Mouse (Mus musculus) gastrocnemius, postnatal 25 days (tissue): ENCODE data around the gene Ppp4r2. TPM values are rescaled to one million over a fixed set of nuclear protein-coding genes. Genes with fewer than 3 reads are reported as not detected.

Experiments
- DNase-seq: peaks from one replicate; pipeline ENCODE4 v3.0.0; 2022
- long read RNA-seq, 2 experiments: library from polyadenylated mRNA; stranded (forward); transcript quantifications; one replicate each; pipeline ENCODE4 v2.0.0; 2021
- total RNA-seq, 2 experiments: library from RNA; stranded (reverse); gene quantifications; 1 replicate in 1 of 2; 2 replicates in 1 of 2; pipeline ENCODE4 v1.2.3; 2021

Ppp4r2 gene
- total RNA-seq, result 10 to 100 TPM; 38.7 to 47.7 TPM
- long read RNA-seq, experiment 1, full-length matches to known transcripts, result 19 of 26 reads
- long read RNA-seq, experiment 1, partial matches to known transcripts, result 2 of 26 reads
- long read RNA-seq, experiment 1, other reads (novel, unspliced or antisense), result 5 of 26 reads
- long read RNA-seq, experiment 2, full-length matches to known transcripts, result 35 of 42 reads
- long read RNA-seq, experiment 2, partial matches to known transcripts, result 2 of 42 reads
- long read RNA-seq, experiment 2, other reads (novel, unspliced or antisense), result 5 of 42 reads

DNA sequence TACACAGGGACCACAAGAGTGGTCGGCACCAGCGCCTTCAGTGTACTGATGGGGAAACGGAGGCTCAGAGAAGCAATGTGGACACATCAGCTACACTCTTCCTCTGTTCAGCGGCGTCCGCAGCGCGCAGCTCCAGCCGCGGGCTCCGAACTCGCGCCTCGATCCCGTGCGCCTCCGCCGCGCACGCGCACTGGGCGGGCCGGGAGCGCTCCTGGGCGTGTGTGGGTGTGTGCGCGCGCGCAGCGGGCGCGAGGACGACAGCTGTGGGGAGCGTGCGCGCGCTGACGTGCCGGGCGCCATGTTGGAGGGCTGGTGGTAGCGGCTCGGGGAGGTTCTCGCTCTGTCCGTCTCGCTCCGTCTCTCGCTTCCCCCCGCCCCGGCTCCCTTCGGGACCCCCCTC is at the start of gene Ppp4r2:
Gene Ppp4r2, plus strand, starts transcription at position 268 of the 400 bp plus-strand sequence.
- DNase-seq, result peak; percentile 89

DNA sequence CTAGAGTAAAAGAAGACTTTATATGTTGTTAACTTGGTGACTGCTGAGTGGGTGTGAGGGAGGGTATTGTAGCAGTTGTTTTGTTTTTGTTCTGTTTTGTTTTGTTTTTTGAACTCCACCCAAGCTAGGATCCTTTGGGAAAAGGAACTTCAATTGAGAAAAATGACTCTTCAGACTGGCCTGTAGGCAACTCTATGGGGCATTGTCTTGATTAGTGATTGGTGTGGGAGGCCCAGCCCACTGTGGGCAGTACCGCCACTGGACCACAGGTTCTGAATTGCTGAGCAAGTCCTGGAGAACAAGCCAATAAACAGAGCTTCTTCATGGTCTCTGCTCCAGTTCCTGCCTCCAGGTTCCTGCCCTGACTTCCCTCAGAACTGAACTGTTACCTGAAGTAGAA is 45.7 kb upstream of the Ppp4r2 start:
- no peak for DNase-seq

DNA sequence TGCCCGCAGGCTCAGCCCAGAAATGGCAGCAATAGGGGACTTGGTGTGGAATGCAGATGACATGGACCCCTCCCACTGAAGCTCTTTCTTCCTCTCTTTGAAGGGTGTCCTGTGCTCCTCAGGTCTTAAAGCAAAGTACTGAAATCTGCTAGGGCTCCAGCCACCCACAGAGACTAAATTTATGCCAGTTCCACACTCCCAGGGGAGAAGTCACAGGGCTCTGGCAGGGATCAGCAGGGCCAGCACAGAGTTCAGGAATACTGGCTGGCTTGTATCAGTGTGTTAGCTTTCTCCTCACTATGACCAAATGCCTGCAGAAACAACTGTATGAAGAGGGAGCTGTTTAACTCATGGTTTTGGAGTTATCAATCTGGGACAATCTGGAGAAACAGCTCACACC is 44.3 kb upstream of the Ppp4r2 start:
- DNase-seq, result no peak

DNA sequence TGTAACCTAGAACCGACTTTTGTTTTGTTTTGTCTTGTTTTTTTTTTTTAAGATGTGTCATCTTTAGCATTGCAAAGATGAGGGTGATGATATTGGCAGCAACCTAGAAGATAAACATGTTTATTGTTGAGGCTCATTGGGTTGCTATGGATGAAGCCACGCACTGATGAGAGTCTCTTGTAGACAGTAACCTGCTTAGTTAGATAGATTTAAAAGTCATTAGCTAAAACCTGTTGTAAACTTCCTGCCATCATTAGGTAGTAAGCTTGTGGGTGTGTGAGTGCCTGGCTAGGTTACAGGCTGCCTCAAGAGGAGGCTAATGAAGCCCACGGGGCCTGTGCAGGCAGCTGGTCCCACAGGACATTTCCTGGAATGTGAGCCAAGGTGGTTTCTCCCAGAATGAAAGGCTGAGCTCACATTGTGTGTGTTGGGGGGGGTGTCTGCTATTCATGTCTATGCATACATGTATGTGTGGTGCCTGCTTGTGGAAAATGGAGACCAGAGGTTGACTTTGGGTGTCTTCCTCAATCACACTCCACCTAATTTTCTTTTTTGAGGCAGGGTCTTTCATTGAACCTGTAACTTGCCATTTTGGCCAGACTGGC is 41.3 kb upstream of the Ppp4r2 start:
- no peak for DNase-seq

DNA sequence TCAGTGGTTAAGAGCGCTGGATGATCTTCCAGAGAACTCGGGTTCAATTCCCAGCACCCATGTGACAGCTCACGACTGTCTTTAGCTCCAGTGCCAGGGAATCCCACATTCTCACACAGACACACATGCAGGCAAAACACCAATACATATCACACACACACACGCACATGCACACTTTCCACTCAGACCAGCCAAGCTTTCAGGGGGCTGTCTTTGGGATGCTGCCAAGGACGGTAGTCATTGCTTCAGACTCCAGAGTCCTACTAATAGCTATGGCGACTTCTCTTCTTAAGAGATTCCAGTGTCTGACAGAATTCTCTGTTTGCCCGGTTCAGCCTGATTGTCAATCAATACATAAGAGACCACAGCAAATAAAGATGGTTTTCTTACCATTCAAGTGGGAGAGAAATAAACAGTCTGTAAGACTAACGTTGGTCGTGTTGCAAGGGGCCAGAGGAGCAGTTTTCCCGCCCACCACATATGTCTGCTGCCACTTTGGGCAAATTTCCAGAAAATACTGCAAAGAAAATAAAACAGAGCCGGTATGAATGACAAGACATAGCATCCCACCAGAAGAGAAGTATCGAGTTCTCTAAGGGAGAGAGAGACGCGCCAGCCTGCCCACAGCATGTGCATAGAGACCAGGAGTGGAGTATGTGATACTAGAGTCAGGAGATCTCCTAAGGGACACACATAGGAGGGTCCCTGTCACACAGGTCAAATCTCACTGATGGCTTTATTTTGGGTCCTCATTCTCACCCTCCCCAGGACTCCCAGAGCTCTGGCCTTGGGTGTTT is 40.3 kb upstream of the Ppp4r2 start:
- DNase-seq, result no peak

DNA sequence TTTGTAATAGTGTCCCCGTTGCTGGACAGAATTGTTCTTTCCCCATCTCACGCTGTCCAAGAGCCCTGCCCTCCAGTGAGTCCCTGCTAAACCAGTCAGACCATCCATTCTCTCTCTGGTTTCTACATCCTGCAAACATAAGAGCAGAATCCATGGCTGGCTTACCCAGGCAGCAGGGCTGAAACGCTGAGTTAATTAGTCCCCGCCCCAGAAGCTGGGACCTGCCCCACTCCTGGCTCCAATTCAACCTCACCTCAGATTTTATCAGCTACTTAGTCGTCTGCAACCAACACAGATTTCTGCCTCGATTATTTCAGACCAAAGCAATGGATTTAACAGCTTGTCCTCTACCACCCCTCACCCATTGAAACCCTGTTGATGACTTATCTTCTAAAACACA is 37.6 kb upstream of the Ppp4r2 start:
- no peak for DNase-seq

DNA sequence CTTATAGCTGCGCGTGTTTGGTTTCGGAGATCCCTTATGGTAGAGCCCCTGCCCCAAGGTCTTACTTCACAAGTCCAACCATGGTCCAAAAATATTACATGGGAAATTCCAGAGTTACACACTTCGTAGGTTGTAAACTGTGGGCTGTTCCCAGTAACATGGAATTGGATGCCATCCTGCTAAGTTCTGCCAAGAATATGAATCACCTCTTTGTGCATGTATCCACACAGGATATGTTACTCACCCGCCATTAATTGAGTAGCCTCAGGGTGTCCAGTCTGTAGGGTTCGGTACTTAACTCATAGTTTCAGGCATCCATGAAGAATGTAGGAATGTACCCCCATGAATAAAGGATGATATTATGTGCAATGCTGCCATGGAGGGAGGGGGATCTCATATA is 34.1 kb upstream of the Ppp4r2 start:
- DNase-seq, result no peak

DNA sequence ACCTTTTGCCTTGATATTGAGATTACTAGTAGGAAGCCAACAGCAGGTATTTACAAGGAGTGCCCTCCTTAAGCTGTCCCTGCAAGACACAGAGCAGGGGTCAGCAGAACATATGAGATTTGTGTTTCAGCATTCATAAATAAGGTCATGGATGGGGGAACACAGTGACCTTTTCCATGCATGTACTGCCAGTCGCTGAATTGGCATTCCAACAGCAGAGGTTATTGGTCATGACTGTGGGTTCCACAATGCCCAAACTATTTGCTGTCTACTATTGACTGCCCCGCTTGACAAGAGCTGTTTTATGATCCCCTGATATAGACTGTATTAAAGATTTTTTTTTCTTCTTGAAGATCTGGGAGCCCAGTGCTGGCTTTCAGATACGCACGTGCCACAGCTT is 33.7 kb upstream of the Ppp4r2 start:
- no peak for DNase-seq

DNA sequence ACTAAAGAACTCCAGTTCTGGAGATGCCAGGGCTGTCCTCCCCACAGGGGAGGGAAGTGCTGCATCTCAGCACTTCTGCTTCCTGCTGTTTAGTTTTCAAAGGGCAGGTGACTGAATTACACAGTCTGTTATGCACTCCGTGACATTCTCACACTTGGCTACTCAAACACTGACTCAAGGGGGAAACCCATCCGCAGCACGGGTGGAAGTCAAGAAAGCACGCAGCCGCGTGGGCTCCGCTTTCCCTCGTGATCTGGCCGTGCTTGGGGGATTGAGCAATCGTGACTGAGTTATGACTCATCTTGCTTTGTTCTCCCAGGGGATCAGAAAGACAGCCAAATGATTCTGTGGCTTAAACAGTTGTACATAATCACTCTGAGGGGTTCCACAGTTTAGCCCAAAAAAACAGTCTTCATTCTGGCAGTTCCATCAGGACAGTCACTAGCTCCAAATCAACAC is 32.9 kb upstream of the Ppp4r2 start:
- DNase-seq, result peak; percentile 61

DNA sequence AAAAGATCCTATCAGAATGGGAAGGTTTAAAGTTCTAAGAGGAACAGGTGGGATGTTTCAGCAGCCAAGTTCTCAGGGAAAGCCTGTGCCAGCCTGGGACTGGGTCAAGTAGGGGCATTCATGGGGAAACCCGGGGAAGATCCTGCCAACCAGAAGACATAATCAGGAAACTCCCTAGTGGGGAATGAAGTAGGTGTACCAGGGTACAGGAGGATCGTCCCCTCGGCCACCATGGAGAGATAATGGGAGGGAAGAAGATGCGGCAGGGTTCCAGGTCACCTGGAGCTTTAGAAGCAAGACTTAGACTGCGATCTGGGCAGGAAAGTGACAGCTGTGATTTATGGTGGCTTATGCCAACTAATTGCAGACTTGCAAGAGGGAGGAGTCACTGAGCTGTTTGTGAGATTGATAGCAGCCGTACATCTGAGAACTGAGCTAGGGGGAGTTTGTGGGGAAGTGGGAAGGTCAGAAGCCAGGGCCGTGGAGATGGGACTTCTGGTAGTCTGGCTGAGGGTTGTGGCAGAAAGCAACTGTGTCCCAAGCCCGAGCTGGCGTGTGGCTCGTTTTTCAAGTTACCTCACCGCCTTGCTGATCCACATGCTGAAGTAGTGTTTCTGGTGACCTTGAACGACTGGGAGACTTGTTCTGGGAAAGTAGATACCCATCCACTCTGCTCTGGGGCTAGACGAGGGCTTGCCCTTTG is 30.9 kb upstream of the Ppp4r2 start:
- DNase-seq, result peak; percentile 43

DNA sequence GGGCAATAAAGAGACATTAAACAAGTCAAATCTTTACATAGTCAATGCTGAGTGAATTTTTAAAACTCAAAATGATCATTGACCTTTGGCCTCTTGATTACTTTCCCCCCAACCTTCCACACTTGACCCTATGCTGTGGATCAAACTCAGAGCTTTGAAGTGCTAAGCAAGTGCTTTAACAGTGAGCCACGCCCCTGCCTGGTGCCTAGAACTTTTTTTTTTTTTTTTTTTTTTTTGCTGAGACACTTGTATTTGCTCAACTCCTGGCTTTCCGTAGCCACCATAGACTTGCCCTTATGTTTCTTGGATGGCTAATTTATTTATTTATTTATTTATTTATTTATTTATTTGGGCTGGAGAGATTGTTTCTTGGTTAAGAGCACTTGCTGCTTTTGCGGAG is 30.2 kb upstream of the Ppp4r2 start:
- DNase-seq, result no peak

DNA sequence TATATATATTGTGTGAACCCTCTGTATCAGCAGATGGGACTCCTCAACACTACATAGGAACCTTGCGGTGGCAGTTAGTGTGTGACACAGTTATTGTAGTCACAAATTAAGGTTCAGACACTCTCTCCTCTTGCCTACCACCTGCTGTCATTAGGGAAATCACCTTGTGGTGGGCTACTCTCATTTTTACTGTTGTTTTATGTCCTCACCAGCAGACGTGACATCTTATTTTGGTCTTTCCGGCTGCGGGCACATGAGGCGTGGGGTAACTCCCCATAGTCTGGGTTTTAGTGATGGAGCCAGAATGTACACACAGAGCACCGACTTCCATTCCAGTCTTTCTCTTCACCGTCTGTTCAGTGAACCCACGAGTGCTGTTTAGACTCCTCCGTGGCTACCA is 26.2 kb upstream of the Ppp4r2 start:
- no peak for DNase-seq

DNA sequence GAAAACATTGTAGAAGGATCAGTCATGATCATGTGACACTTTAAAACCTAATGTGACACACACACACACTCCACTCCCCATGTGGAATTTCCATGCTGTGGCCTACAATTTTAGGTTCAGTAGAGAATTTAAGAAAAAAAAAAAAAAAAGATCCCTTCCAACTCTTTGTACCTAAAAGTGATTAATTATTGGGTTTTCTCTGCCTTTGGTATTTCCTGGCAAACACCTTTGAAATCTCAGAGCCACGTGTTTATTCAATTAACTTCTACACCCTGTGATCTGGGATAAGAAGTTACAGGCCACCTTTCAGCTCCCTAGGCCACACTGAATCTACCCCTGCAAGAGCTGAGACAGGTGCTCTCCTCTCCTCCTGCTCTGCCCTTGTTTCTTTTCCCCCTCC is 25.7 kb upstream of the Ppp4r2 start:
- DNase-seq, result no peak

DNA sequence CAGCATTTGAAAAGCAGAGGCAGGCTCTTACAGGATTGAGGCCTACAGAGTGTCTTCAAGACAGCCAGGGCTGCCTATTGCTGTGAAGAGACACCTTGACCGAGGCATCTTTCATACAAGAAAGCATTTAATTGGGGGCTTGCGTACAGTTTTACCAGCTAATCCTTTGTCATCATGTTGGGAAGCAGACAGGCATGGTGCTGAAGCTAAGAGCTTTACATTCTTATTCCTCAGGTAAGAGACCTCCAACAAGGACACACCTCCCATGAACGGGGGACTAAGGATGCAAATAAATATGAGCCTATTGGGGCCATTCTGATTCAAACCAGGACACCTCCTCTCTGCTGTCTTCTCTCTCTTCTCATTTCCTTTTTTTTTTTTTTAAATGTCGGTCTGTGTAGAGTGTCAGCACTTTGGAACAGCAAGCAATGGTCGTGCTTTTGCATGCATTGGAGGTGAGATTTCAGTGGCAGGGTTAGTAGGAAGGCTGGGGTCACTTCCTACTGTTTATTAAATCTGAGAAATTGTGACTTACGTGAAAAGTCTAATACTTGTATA is 25.1 kb upstream of the Ppp4r2 start:
- no peak for DNase-seq

DNA sequence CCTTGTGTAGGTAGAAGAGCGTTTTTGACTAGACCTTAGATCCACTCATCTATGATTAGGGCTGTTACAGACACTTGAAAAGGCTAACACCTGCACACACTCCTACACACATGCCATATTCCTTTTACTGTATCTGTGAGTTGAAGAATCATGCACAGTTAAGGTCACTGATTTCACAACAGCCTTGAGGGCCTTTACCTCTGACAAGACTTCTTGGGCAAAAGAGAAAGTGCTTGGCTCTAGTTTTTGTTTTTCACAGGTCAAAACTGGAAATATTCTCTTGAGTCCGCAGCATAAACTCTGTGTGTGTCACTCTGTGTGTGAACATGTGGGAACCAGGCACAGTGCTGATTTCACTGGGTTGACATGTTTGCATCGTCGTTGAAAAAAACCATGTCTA is 23.3 kb upstream of the Ppp4r2 start:
- DNase-seq, result no peak

DNA sequence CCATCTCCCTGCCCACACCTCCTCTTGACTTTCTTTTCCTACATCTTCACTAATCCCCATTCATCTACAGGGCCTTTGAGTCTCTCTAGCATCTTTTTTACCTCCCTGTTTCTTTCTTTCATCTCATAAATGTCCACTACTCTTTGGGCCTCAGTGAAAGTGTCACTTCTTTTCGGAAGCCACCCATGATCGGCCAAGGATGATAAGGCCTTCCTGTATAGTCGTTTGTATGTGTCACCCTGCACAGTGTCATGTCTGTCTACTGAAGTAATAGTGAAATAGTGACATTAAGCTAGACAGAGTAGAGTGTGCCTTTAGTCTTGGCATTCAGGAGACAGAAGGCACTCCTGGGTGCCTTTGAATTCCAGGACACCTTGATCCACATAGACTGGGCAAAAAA is 21.7 kb upstream of the Ppp4r2 start:
- DNase-seq, result no peak

DNA sequence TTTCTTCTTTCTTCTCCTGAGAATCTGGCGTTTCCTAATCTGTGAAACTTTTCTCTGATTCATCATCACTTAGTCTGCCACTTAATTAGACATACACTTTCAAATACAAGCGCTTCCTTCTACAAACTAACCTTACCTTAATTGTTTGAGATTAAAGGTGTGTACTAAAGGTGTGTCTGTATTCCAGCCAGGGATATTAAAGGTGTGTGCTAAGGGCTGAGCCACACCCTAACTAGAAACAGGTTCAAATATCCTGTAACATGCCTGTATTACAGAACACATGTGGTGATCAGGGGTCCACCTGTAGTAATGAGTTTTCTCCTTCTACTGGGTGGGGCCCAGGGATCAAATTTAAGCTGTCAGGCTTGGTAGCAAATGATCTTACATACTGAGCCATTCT is 12.1 kb upstream of the Ppp4r2 start:
- DNase-seq, result no peak

DNA sequence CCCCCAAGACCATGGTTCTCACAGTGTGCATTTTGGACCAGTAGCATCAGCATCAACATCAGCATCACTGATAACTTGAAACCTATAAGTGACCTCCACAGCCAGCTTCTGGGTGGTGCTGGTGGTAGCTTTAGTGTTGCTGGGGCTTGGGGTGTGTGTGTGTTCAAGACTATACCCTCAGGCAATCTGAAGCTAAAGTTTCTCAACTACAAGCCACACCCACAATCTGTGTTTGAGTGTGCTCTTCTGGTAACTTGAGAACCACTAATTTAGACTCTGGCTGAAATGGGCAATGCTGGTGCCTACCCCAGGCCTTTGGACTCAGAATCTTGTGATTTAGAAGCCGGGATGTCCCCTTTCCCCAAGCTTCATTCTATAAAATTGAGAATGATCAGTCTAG is 10.1 kb upstream of the Ppp4r2 start:
- DNase-seq, result no peak

DNA sequence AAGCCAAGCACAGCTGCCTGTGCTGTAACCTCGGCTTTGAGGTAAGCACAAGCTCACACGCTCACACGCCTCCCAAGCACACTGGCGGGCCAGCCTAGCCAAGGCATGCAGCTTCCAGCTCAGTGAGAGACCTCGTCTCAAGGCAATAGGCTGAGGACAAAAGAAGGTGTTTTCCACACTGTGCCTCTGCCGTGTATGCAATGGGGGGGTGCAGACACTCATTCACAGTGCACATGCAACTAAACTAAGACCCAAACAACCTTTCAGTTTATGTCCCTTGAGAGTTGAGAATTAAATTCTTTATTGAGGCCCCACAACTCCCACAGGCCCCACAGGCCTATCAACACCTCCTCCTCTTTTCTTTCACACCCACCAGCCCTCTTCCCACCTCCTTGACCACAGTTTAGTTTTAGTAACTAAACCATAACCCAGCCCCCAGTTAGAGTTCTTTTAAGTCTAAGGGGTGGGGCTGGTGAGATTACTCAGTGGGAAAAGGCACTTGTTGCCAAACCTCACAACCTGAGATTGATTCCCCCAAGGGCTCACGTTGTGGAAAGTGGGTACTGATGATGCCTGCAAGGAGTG is 8.9 kb upstream of the Ppp4r2 start:
- DNase-seq, result no peak

DNA sequence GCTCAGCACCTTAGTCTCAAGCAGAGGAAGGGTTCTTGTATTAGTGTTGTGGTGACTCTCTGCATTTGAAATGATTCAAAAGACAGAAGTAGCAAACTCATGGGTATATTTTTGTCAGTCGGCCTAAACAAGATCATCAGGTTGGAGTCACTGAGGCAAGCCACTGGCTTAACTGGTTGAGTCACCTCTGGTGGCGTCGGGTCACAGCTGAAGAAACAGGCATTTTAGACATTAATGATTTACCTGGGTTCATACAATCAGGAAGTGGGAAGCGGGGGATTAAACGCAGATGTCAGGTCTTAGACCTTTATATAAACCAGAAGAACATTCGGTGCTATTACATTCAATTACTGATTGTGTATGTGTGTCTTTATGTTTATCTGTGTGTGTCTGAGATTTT is 7.4 kb upstream of the Ppp4r2 start:
- DNase-seq, result no peak

DNA sequence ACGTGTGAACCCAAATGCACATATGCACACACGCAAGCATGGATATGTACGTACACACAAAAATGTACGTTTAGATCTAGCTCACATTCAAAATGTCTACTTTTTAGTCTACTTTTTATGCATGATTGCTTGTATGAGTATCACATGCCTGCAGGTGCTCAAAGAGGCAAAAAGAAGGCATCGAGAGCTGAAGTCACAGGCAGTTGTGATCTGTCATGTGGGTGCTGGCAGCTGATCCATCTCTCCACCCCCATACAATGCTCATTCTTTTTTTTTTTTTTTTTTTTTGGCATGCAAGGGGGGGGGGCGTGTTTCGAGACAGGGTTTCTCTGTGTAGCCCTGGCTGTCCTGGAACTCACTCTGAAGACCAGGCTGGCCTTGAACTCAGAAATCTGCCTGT is 4.9 kb upstream of the Ppp4r2 start:
- no peak for DNase-seq

DNA sequence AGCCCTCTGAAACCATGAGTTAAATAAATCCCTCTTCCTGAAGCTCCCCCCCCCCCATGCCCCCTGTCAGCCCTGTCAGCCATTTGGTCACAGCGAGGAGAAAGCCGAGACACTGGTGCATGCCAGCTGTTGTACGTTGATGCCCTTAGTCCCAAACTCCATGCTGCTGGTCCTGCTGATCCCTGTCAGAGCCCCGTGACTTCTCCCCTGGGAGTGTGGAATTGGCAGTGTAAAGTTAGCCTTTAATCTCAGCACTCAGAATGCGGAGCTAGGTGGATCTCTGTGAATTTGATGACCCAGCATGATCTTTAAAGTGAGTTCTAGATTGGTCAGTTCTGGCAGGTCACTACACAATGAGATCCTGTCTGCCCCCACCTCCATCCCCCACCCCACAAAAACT is 3.7 kb upstream of the Ppp4r2 start:
- DNase-seq, result no peak
